Mouse (Mus musculus): ENCODE measurements at regions not wholly inside any gene's neighbourhood (a gene's known extent, or its start where the extent isn't known, plus 50 kb on each side); places are given as distances from the start of the nearest gene placed in this dataset.

DNA sequence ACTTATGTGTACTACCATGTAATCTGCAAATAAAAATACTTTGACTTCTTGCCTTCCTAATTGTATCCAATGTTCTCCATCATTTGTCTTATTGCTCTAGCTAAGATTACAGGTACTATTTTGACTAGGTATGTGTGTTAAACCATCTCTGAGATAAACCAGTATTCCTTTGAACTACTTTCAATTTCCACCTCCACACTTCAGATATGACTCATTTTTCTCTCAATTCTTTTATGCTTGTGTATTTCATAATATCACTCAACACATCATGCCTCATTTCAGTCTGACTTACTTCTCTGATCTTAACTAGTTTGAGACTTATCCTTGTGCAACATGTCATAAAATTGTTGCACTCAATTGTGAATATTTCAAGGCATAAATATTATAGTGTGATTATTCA lies 388.9 kb downstream of the Arl4a start:
- TF ChIP-seq CTCF (IDR thresholded peaks at IDR 0.05; ENCODE audit: low read depth, low read length) (no peak), POLR2A (IDR thresholded peaks at IDR 0.05; ENCODE audit: extremely low read depth, insufficient read depth, low read length) (no peak)
